Mouse (Mus musculus) retina, adult 2 months (tissue): ENCODE results near the gene Olfr544.

Experiments used
- DNase-seq: peaks from one replicate; pipeline ENCODE4 v3.0.0-alpha.2; 2012; ENCODE audit warnings: low read depth, low spot score

Olfr544 gene

DNA sequence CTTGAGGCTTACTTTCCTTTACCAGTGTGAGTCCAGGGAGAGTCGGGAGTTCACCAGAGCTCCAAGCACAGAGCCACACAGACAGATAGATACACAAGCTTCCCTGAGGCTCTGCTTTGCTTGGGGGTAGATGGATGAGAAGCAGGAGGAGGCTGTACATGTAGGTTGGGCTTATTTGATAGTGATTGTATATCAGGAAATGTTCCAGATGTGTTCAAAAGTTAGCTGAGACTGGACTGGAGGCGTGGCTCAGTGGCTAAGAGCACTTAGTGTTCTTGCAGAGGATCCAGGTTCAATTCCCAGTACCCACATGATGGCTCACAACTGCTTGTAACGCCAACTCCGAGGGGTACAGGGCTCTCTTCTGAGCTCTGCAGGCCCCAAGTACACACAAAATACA lies 9.7 kb downstream of the Olfr544 start:
- no peak for DNase-seq

DNA sequence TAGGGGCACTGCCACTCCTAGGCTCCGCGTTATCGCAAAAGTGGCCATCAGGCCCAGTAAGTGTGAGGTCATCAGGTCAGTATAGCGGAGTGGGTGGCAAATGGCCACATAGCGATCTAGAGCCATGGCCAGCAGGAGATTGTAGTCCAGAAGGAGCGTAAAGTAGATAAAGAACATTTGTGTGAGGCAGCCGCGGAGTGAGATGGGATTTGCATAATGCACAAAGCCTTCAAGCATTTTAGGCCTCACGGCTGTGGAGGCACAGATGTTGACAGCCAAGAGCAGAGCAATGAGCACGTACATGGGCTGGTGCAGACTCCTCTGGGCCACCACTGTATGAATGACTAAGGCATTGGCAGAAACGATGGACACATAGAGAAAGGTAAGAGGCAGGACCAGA lies 10.7 kb downstream of the Olfr544 start:
- DNase-seq, result no peak

DNA sequence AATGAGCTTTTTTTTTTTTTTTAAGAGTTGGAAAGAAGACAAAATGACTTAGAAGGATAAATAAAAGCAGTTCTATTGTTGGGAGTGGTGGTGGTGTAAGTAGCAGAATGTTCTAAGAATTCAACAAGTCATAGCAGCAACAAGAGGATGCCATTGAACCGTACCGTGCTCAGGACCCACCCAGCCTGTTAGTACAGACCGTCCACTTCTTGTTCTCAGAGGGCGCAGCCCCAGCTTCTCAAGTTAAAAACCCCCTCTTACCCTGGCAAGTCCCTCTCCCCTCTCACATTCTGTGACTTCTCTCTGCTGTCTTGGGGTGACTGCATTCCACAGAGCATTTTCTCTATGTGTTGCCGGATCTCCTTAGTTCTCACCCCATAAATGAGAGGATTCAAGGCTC lies 11.5 kb downstream of the Olfr544 start:
- DNase-seq, result no peak

DNA sequence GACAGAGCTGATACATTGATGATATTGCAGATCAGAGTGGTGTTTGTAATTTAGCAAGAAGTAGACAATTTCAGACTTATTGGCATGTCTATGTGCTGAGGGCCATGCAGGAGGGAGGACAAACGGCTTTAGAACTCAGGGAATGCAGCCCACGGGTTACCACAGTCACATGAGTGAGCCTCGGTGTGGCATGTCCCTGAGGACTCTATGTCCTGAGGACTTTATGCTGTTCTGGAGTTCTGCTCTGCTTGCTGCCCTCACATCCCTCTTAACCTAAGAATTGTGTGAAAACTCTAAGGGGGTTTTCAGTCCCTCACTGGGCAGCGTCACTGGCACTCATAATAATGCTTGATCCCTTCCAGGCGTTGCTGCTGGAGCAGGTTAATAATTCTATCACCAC lies 15.4 kb downstream of the Olfr544 start:
- no peak for DNase-seq

DNA sequence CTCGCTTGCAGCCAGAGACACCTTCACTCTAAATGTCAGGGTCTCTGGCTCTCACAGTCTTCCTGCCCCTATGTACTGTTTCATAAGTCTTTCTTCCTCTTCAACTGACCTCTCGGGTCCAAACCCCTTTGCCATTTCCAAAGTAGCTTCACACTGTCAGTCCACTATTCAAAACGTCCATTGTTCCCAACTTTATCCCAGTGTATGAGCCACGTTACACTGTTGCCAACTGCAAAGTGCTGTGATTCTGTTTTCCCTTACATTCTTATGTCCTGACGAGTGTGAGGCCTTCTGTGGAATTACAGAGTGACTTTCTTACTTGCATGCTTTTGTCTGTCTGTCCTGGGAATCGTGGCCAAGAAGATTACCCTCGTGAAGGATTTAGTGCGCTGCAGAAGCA lies 20.5 kb downstream of the Olfr544 start:
- no peak for DNase-seq

DNA sequence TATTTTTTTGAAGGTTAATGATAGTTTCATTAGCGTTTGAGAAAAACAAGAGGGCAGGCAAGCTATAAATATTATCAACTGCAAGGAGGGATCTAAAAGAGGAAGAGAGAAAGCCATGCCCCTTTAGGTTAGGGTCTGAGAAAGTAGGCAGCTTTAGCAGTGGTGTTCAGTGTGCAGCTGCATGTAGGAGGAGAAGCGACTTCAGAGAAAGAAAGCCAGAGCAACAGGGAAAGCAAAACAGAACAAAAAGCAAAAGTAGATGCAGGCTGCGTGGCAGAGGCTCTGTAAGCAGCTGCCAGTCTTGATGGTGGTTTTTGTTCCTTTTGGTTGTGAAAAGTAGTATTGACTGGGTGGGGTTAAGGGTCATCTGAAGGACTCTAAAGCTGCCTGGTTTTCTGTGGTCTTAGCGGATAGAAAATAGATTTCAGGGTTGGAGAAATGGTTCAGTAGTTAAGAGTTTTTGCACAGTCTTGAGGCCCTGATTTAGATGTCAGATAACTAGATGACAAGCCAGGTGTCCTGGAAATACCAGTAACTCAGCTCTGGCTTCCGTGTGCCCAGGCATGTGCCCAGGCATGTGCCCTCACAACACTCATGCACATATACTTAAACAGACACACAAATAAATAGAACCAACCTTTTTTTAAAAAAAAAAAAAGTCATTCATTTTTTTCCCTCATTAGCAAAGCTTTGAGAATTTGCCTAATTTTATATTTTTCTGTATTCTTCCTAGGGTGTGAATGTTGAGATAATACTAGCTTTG lies 29.3 kb downstream of the Olfr544 start:
- no peak for DNase-seq

DNA sequence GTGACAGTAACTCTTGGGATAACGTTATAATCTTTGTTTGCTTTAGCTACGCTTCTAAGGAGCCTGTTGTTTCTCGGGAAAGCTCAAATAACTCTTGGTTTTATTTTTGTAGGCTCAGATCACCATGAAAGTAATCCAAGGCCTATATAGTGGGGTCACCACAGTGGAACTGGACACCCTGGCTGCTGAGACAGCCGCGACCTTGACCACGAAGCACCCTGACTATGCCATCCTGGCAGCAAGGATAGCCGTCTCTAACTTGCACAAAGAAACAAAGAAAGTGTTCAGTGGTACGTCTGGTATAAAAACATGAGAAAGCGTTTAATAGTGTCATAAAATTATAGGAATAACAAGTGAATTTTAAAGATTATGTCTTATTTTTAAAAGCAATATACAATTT lies 41.7 kb downstream of the Olfr544 start:
- DNase-seq, result no peak

DNA sequence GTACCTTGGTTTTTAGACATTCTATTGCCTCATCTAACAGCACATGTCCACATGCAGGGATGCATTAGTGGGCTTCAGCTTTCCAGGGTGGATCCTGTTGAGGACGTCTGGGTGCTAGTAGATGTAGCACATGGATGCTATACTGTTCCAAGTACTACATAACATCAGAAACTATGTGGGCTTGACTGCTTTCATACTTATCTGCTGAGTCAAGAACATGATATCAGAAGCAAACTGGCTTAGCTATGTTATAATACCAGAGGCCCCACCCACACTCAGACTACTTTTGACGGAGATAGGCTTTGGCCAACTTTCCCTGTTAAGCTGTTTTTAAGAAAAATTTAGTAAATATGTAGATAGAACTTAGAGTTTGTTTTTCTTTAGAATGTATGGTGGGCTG lies 43.8 kb downstream of the Olfr544 start:
- DNase-seq, result no peak

DNA sequence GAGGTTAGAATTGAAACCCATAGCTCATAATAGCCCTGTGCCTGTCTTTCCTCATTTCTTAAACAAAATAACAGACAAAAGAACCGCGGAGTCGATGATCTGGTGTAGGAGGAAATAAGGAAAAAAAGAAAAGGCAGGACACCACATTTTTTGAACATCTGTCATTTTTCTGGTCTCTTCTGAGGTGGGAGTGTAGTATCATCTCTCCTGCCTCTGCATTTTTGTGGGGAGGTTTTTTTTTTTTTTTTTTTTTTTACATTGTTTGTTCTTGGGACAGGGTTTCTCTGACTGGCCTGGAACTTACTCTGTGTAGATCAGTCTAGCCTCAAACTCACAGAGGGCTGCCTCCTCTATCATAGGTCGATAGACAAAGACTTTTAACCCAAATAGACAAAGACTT lies 45.7 kb downstream of the Olfr544 start:
- DNase-seq, result no peak

DNA sequence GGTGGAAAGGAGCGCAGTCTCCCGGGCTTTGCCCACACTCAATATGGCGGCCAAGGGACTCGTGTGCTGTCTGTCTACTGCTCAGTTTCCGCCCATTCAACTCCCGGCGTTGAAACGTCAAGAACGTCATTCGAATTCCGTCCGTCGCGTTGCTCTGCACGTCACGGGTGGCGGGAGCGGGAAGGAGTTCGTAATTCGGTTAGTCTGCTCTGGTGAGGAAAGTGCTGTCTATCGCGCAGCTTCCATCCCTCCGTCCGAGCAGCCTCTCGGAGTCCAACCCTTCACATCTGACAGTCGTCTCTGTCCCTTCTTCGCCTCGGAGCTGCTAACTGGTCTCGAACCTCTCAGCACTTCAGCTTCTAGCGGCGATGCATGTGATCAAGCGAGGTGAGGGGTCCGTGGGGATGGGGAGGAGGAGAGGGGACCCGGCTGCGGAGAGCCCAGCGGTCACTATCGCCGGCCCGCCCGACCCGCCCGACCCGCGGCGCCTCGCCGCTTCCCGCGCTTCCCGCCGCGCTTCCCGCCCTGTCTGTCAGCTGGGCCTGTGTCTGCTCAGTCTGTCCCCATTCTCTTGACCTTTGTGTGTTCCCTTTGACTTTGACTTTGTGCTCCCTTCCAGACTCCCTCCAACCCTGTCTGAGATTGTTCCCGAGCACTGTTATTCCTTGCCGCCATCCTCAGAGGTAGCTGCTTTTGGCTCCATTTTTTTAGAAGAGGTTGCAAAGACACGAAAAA lies 46.3 kb downstream of the Olfr544 start, which contains the start of gene Rrm1:
TSS of gene Rrm1 (plus strand) at position 39 of the 735 bp plus-strand sequence.
- DNase-seq, result peak; percentile 89

DNA sequence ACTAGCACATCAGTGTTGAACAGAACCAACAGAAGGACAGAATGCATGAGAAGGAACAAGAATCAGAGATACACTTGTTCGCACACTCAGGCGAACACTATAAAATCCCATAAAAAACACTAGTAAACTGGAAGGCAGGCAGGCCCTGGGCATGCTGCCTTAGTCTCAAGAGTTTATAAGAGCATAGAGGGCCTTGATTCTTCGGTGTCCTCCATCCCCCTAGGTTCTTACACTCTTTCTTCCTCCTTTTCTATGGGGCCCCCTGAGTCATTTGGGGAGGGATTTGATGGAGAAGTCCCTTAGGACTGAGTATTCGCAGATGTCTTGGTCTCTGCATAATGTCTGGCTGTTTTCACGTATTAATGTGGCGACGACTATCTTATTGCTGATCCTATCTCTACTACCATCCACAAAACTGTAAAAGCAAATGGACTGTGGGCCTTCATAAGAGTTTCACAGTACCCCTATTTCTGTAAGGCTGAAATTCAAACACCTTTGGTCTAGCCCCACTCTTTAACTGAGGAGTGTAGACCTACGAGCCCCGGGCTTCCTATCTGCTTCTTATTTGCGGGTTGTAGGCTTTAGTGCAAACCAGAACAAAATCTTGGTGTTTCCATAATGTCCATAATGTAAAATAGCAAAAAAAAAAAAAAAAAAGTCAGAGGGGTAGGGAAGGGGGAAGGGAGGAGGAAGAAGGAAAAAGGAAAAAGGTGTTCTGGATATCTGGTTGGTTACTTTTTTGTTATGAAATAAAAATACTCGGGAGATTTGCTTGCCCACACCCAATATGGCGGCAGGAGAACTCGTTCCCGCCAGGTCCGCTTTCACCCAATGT lies 47.1 kb downstream of the Olfr544 start:
- no peak for DNase-seq

DNA sequence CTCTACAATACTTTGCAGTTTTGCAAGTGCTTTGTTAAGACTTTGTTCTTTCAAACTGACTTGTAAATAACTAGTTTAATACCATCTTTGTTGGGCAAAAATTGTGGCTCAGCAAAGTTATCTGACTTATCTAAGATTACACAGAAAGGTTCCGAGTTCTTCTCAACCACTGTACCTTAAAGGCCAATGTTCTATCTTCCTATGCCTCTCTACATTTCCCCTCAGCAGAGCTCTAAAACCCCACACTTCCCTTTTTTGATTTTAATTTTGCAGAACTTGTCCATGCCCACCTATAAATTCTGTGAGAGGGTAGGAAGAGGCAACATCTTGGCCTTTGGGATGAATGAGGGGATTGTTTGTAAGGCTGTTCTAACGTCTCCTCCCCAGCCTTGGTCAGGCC lies 53.8 kb downstream of the Olfr544 start:
- no peak for DNase-seq
